Mouse (Mus musculus) stomach, postnatal 0 days (tissue): ENCODE data around the gene Map2k1. TPM values are rescaled to one million over a fixed set of nuclear protein-coding genes. Genes with fewer than 3 reads are reported as not detected.
"Not testable (repeated sequence)": the region's sequence is repeated elsewhere in the genome, so short reads cannot be mapped to it uniquely, and the experiment has no call there.

Experiments used
- ATAC-seq: fragments of 200-750 bp; cut with Nextera tagmentation; 2 replicates; pipeline ENCODE4 v1.8.0; 2017; ENCODE audit not compliant: low FRiP score, low TSS enrichment
- DNase-seq: peaks from one replicate; pipeline ENCODE4 v3.0.0-alpha.2; 2016; ENCODE audit warnings: low spot score
- H3K27ac ChIP-seq: fragments of 300-500 bp; sonication (generic); replicated peaks from 2 replicates; pipeline ENCODE4 v1.5.1; 2014; ENCODE audit warnings: mild to moderate bottlenecking, control low read depth
- H3K27me3 ChIP-seq: fragments of 300-500 bp; sonication (generic); 2 replicates; pipeline ENCODE4 v1.6.1; 2014; ENCODE audit warnings: low read length; ENCODE audit not compliant: control insufficient read depth, insufficient read depth
- H3K36me3 ChIP-seq: fragments of 300-500 bp; sonication (generic); 2 replicates; pipeline ENCODE4 v1.6.1; 2014; ENCODE audit warnings: low read length, mixed read lengths; ENCODE audit not compliant: control insufficient read depth, insufficient read depth
- H3K4me1 ChIP-seq: fragments of 300-500 bp; sonication (generic); replicated peaks from 2 replicates; pipeline ENCODE4 v1.6.1; 2014; ENCODE audit warnings: antibody characterized with exemption; ENCODE audit not compliant: control insufficient read depth, insufficient read depth
- H3K4me2 ChIP-seq: fragments of 300-500 bp; sonication (generic); replicated peaks from 2 replicates; pipeline ENCODE4 v1.6.1; 2014; ENCODE audit warnings: low read depth, mild to moderate bottlenecking, control low read depth, moderate library complexity
- H3K4me3 ChIP-seq: fragments of 300-500 bp; sonication (generic); 2 replicates; pipeline ENCODE4 v1.5.1; 2014; ENCODE audit warnings: low read depth, low read length, control low read depth
- H3K9ac ChIP-seq: fragments of 300-500 bp; sonication (generic); 2 replicates; pipeline ENCODE4 v1.6.1; 2014; ENCODE audit warnings: mild to moderate bottlenecking, low read length, control low read depth, mixed read lengths
- H3K9me3 ChIP-seq: fragments of 300-500 bp; sonication (generic); 2 replicates; pipeline ENCODE4 v1.6.1; 2016; ENCODE audit warnings: low read length; ENCODE audit not compliant: control insufficient read depth
- CTCF ChIP-seq: IDR thresholded peaks from 2 replicates; pipeline ENCODE4 v1.5.1; 2016; ENCODE audit warnings: antibody characterized with exemption, low read depth, mild to moderate bottlenecking, moderate library complexity
- EP300 ChIP-seq: optimal IDR thresholded peaks from 2 replicates; pipeline ENCODE3; 2016; ENCODE audit warnings: antibody characterized with exemption
- WGBS: fragments of 180-500 bp; shearing (Covaris S2); extraction: QIAGEN DNeasy Blood & Tissue Kit; methylation state at CpG from one replicate; pipeline ENCODE4 v1.1.7; 2014; 5-methylcytosine and 5-hydroxymethylcytosine counted together
- polyA plus RNA-seq: library from polyadenylated mRNA; unstranded; fragments of >200 nt; fragmentation: Nextera tagmentation; extraction: Ambion mirVana; gene quantifications from 2 replicates; pipeline ENCODE4 v1.2.1, GENCODE M21; 2015

Map2k1 gene
- polyA plus RNA-seq, 1 experiment from 2014 or later, result 84.1 TPM

DNA sequence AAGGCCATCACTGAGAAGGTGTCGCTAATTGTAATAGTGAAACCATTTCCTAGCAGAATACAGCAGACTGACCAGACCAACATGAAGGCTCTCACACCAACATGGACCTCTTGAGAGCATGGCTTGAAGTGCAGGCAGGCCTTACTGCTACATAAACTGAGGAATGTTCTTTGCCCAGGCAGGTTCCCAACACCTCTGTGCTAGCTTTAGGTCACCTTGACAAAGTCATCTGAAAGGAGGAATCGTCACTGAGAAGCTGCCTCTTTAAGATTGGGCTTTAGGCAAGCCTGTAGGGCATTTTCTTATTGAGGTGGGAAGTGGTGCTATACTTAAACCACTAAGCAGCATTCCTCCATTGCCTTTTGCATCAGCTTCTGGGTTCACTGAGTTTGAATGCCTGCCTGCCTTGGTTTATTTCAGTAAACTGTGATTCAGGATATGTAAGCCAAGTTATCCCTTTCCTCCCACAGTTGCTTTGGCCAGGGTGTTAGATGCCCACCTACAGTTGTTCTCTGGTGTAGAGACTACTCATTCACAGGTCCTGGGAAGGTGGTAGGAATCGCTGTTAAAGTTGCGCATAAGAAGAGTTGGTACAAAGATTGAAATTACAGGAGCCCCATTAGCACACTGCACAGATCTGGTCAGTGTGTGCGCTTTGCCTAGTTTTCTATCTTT, 69.1 kb downstream of the Map2k1 start:
- no peaks in the 10 kb centered on the region for H3K4me1 ChIP-seq
- 82% methylated on average over 5 of the region's 5 CpGs for WGBS
- H3K27ac ChIP-seq, result peak overlapping the region; percentile 41; the same call in 1 of the 2 replicates
- no peak overlapping the region for H3K4me3 ChIP-seq
- no peak for TF ChIP-seq CTCF
- no peak for TF ChIP-seq EP300
- no peaks in the 10 kb centered on the region for H3K27me3 ChIP-seq
- no peaks in the 10 kb centered on the region for H3K9me3 ChIP-seq
- H3K9ac ChIP-seq, result no peak overlapping the region
- peaks cover 7% of the 10 kb centered on the region; the same call in 1 of the 2 replicates for H3K36me3 ChIP-seq
- no peak overlapping the region for H3K4me2 ChIP-seq
- ATAC-seq (no peak), DNase-seq (no peak)

DNA sequence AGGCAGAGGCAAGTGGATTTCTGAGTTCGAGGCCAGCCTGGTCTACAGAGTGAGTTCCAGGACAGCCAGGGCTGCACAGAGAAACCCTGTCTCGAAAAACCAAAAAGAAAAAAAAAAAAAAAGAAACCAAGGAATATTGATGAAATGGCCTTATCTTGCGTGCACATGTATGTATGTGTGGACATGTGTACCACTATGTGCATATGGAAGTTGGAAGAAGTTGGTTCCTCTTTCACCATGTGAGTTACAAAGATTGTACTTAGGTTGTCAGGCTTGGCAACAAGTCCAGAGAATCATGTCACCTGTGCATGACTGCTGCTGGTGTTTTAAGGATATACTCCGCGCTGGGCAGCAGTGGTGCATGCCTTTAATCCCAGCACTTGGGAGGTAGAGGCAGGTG, 70.1 kb downstream of the Map2k1 start:
- not testable (repeated sequence) for H3K27me3 ChIP-seq, DNase-seq, H3K27ac ChIP-seq, H3K36me3 ChIP-seq, H3K9ac ChIP-seq, ATAC-seq, H3K4me2 ChIP-seq, H3K4me1 ChIP-seq, H3K4me3 ChIP-seq, H3K9me3 ChIP-seq
- 93% methylated on average over 5 of the region's 5 CpGs for WGBS

DNA sequence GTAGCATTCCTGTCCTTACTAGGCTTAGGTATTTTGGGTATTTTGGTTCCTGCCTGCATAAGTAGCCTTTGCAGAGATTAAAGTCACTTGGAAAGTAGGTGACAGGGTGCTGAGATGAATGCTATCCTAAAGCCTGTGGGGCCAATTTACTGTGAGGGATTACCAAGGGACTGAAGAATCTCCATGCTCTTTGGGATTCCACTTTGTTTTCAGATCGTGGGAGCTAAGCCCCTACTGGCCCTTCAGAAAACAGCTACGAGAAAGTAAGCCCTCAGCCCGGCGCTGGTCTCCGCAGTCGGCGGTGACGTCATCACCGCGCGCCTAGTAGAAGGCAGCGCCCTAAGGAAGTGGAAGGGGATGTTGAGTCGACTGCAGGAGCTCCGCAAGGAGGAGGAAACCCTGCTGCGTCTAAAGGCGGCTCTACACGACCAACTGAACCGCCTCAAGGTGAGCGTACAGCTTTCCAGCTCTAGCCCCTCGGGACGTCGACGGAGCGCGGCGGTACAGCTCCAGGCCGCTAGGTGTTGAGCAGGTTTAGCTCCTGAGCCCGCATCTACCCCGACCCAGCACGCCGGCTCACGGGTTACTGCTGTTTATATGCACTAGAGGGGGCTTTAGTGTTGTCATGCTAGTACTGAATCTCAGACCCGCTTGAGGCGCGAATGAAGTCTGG, 74.3 kb downstream of the Map2k1 start, which contains the start of gene Snapc5:
Gene Snapc5 (plus strand): TSS at position 301 of the 673 bp plus-strand sequence.
- DNase-seq (peak; percentile 91), ATAC-seq (peak; percentile 95)
- no peaks in the 10 kb centered on the region for H3K4me1 ChIP-seq
- H3K9me3 ChIP-seq, result no peaks in the 10 kb centered on the region
- peak within 1 kb of the TSS; percentile 93 for H3K27ac ChIP-seq
- under 1% methylated on average over 35 of the region's 35 CpGs for WGBS
- H3K36me3 ChIP-seq, result peaks cover 24% of the 10 kb centered on the region
- no peak for TF ChIP-seq EP300
- TF ChIP-seq CTCF, result peak; percentile 79
- H3K9ac ChIP-seq, result peak within 1 kb of the TSS; percentile 76
- peak within 1 kb of the TSS; percentile 69 for H3K4me3 ChIP-seq
- H3K4me2 ChIP-seq, result peak within 1 kb of the TSS; percentile 43
- H3K27me3 ChIP-seq, result no peaks in the 10 kb centered on the region

DNA sequence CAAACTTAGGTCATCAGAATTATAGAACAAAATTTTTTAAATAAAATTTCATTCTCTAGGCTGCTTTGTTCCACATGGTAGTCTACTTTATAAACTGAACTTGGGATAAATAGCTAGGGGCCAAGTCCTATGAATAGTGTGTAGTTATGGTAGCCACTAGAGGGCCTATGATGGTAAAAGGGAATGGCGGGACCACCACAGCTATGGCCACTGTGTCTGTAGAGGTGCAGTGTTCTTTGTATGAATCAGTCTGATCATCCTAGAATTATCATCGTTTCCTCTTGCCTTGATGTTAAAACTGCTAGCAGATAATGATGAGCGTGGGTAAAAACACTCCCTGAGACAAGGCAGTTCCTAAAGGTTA, 74.8 kb downstream of the Map2k1 start:
- TF ChIP-seq EP300 (no peak), CTCF (peak; percentile 63)
- H3K36me3 ChIP-seq, result peaks cover 24% of the 10 kb centered on the region
- 45% methylated on average over 3 of the region's 3 CpGs for WGBS
- no peaks in the 10 kb centered on the region for H3K9me3 ChIP-seq
- H3K9ac ChIP-seq, result peak overlapping the region; percentile 76; the same call in 1 of the 2 replicates
- ATAC-seq (peak; percentile 37; the same call in 1 of the 2 replicates), DNase-seq (no peak)
- peak overlapping the region; percentile 93 for H3K27ac ChIP-seq
- H3K4me2 ChIP-seq, result peak overlapping the region; percentile 43
- no peaks in the 10 kb centered on the region for H3K4me1 ChIP-seq
- no peaks in the 10 kb centered on the region for H3K27me3 ChIP-seq
- peak overlapping the region; percentile 69 for H3K4me3 ChIP-seq

DNA sequence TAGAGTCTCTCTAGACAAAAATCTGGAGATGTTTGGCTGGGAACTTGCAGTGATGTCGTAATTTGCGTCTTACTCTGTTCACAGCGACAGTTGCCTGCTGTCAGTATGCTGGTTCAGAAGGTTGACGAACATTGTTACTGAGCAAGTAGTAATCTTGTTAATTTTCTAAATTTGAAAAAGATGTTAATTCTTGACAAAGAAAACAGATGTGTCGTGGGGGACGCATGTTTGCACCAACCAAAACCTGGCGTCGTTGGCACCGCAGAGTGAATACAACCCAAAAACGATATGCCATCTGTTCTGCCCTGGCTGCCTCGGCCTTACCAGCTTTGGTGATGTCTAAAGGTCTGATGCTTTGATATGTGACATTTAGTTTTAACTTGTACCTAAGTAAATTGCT, 78.1 kb downstream of the Map2k1 start:
- no peak for TF ChIP-seq EP300
- TF ChIP-seq CTCF, result no peak
- no peak overlapping the region for H3K4me2 ChIP-seq
- no peaks in the 10 kb centered on the region for H3K27me3 ChIP-seq
- no peak overlapping the region for H3K4me3 ChIP-seq
- H3K4me1 ChIP-seq, result 0 out of 2 replicates have a peak, but pooled peaks cover 3% of the 10 kb centered on the region
- no peak for DNase-seq
- H3K36me3 ChIP-seq, result peaks cover 24% of the 10 kb centered on the region
- H3K27ac ChIP-seq, result no peak overlapping the region
- WGBS, result 78% methylated on average over 11 of the region's 11 CpGs
- H3K9ac ChIP-seq, result no peak overlapping the region
- H3K9me3 ChIP-seq, result no peaks in the 10 kb centered on the region
- ATAC-seq, result no peak

DNA sequence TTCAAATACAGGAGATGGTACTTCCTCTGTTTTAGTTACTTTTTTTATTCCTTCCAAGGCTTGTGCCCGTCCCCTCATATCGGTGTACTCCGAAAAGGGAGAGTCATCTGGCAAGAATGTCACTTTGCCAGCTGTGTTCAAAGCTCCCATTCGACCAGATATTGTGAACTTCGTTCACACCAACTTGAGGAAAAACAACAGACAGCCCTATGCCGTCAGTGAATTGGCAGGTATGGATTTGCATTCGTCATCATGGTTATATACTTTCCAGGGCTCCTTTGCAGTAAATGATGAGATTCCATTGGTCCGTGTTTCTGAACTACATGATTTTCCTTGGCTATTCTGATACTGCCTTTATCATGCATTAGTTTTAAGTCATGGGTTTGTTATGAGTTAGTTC, 78.7 kb downstream of the Map2k1 start:
- DNase-seq (no peak), ATAC-seq (no peak)
- TF ChIP-seq CTCF (no peak), EP300 (no peak)
- no peaks in the 10 kb centered on the region for H3K27me3 ChIP-seq
- H3K4me2 ChIP-seq, result peak overlapping the region; percentile 80
- WGBS, result 45% methylated on average over 8 of the region's 8 CpGs
- H3K4me3 ChIP-seq, result peak overlapping the region; percentile 85; the same call in 1 of the 2 replicates
- no peak overlapping the region for H3K9ac ChIP-seq
- H3K4me1 ChIP-seq, result 0 out of 2 replicates have a peak, but pooled peaks cover 3% of the 10 kb centered on the region
- H3K27ac ChIP-seq, result no peak overlapping the region
- H3K36me3 ChIP-seq, result peaks cover 24% of the 10 kb centered on the region
- no peaks in the 10 kb centered on the region for H3K9me3 ChIP-seq
